Mouse (Mus musculus) forebrain, embryonic 16.5 days (tissue): ENCODE measurements around the gene Igsf23. TPM values are rescaled to one million over a fixed set of nuclear protein-coding genes. Genes with fewer than 3 reads are reported as not detected.
A peak's percentile ranks its signal among the peaks of the same experiment; 100 is the strongest.

ENCODE experiments used
- ATAC-seq: fragments of 200-750 bp; cut with Nextera tagmentation; 2 replicates; pipeline ENCODE4 v1.8.0; 2017; ENCODE audit warnings: mild to moderate bottlenecking, moderate library complexity
- H3K27ac ChIP-seq: fragments of 300-500 bp; sonication (generic); 2 replicates; pipeline ENCODE4 v1.5.1; 2014; ENCODE audit warnings: low read length, control low read depth
- H3K27me3 ChIP-seq: fragments of 300-500 bp; sonication (generic); replicated peaks from 2 replicates; pipeline ENCODE4 v1.6.1; 2014; ENCODE audit warnings: low read length; ENCODE audit not compliant: control insufficient read depth, insufficient read depth
- H3K36me3 ChIP-seq: fragments of 300-500 bp; sonication (generic); 2 replicates; pipeline ENCODE4 v1.6.1; 2014; ENCODE audit not compliant: control insufficient read depth, insufficient read depth
- H3K4me1 ChIP-seq: fragments of 300-500 bp; sonication (generic); replicated peaks from 2 replicates; pipeline ENCODE4 v1.6.1; 2014; ENCODE audit warnings: low read length; ENCODE audit not compliant: control insufficient read depth, insufficient read depth
- H3K4me2 ChIP-seq: fragments of 300-500 bp; sonication (generic); 2 replicates; pipeline ENCODE4 v1.6.1; 2014; ENCODE audit warnings: mild to moderate bottlenecking, low read length, control low read depth
- H3K4me3 ChIP-seq: fragments of 300-500 bp; sonication (generic); replicated peaks from 2 replicates; pipeline ENCODE4 v1.5.1; 2014; ENCODE audit warnings: mild to moderate bottlenecking, low read length, control low read depth
- H3K9ac ChIP-seq: fragments of 300-500 bp; sonication (generic); replicated peaks from 2 replicates; pipeline ENCODE4 v1.6.1; 2014; ENCODE audit warnings: low read depth, low read length, control low read depth
- H3K9me3 ChIP-seq: fragments of 300-500 bp; sonication (generic); 2 replicates; pipeline ENCODE4 v1.6.1; 2016; ENCODE audit warnings: low read length; ENCODE audit not compliant: control insufficient read depth
- WGBS: fragments of 180-500 bp; shearing (Covaris S2); extraction: QIAGEN DNeasy Blood & Tissue Kit; methylation state at CpG from one replicate; pipeline ENCODE4 v1.1.7; 2014; 5-methylcytosine and 5-hydroxymethylcytosine counted together
- polyA plus RNA-seq: library from polyadenylated mRNA; unstranded; fragments of >200 nt; fragmentation: Nextera tagmentation; extraction: Ambion mirVana; gene quantifications from 2 replicates; pipeline ENCODE4 v1.2.1, GENCODE M21; 2015

Gene Igsf23
- polyA plus RNA-seq, 1 experiment from 2014 or later: not detected

GRCm38 (mm10) chr7:19928486-19928885, 22.1 kb downstream of the Igsf23 start:
- peaks cover 8% of the 10 kb centered on the region; the same call in 1 of the 2 replicates for H3K4me1 ChIP-seq
- no peak for ATAC-seq
- no peaks in the 10 kb centered on the region for H3K9me3 ChIP-seq
- H3K27ac ChIP-seq: no peak overlapping the region
- H3K36me3 ChIP-seq: no peaks in the 10 kb centered on the region
- no peaks in the 10 kb centered on the region for H3K27me3 ChIP-seq
- H3K9ac ChIP-seq: no peak overlapping the region
- no peak overlapping the region for H3K4me2 ChIP-seq
- no peak overlapping the region for H3K4me3 ChIP-seq
- WGBS: 59% methylated on average over 5 of the region's 5 CpGs

- Histone ChIP-seq H3K36me3 (no peaks in the 10 kb centered on the region), H3K9me3 (no peaks in the 10 kb centered on the region), H3K4me3 (no peak overlapping the region), H3K4me1 (no peaks in the 10 kb centered on the region), H3K27ac (no peak overlapping the region), H3K9ac (no peak overlapping the region), H3K27me3 (no peaks in the 10 kb centered on the region), H3K4me2 (no peak overlapping the region)
- 87% methylated on average over 2 of the region's 2 CpGs for WGBS
- ATAC-seq: no peak
Observed at GRCm38 (mm10) chr7:19926849-19927480, 23.6 kb downstream of the Igsf23 start.

DNA sequence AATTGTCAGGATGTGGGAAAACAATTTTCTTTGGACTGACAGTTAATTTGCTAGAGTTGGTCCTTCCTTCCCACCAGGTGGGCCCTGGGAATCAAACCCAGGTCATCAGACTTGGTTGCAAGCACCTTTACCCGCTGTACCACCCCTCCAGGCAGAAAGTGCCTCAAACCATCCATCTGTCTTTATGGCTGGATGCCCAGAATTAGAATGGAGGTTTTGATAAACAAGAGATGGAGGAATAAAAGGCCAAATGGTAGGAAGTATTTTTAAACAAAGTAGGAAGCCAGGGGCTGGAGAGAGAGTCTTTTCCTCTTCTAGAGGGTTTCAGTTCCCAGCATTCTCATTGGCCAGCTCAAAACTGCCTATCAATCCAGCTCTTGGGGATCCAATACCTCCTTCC, 25.2 kb downstream of the Igsf23 start:
- Histone ChIP-seq H3K9me3 (no peaks in the 10 kb centered on the region), H3K4me2 (no peak overlapping the region), H3K27ac (no peak overlapping the region), H3K4me1 (peaks cover 3% of the 10 kb centered on the region; the same call in 1 of the 2 replicates), H3K9ac (no peak overlapping the region), H3K36me3 (no peaks in the 10 kb centered on the region), H3K4me3 (no peak overlapping the region), H3K27me3 (no peaks in the 10 kb centered on the region)
- WGBS: 50% methylated on average over 1 of the region's 1 CpGs
- no peak for ATAC-seq

DNA sequence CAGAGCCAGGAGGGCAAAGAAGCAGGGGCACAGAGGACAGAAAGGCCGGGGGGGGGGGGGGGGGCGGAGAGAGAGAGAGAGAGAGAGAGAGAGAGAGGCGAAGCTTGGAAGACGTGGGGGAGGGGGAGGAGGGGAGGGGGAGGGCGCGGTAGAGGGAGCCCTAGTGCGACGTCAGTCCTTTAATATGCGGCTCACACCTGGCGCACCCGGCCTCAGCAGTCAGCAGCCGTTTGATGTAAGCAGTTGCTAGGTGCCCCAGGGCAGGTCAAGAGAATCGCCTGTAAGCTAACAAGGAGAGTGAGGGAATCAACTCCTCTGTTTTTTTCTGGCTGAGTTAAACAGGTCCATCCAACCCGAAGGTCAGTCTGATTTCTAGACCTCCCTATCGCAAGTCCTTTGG, 26.8 kb downstream of the Igsf23 start:
- ATAC-seq: no peak
- H3K27ac ChIP-seq: no peak overlapping the region
- no peaks in the 10 kb centered on the region for H3K36me3 ChIP-seq
- H3K4me3 ChIP-seq: no peak overlapping the region
- H3K9me3 ChIP-seq: no peaks in the 10 kb centered on the region
- H3K27me3 ChIP-seq: no peaks in the 10 kb centered on the region
- H3K4me2 ChIP-seq: no peak overlapping the region
- peaks cover 8% of the 10 kb centered on the region for H3K4me1 ChIP-seq
- 11% methylated on average over 10 of the region's 15 CpGs for WGBS
- no peak overlapping the region for H3K9ac ChIP-seq

DNA sequence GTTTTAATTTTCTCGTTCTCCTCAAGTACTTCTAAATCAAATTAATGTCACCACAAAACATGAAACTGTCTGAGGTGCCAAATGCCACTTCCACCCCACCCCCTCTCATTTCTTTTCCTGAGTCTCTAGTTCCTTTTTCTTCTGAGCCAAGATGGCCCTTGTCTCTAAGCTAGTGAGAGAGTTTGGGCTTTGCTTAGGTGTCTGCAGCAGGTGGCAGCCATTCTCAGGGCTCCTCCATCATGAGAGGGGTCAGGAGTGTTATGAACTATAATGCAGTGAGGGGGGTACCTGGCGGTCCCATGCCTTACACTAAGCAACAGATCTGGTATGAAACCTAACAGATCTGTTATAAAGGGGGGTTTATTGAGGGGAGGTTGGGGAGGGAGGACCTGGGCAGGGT, 27.2 kb downstream of the Igsf23 start:
- Histone ChIP-seq H3K27me3 (no peaks in the 10 kb centered on the region), H3K4me1 (peaks cover 8% of the 10 kb centered on the region), H3K4me2 (no peak overlapping the region), H3K9ac (no peak overlapping the region), H3K36me3 (no peaks in the 10 kb centered on the region), H3K27ac (no peak overlapping the region), H3K9me3 (no peaks in the 10 kb centered on the region), H3K4me3 (no peak overlapping the region)
- ATAC-seq: no peak
- WGBS: 47% methylated on average over 2 of the region's 2 CpGs

GRCm38 (mm10) chr7:19920506-19921261, 29.9 kb downstream of the Igsf23 start, which contains the start of gene Pvr:
Gene Pvr, minus strand, starts transcription at chr7:19921160.
- H3K9ac ChIP-seq: peak within 1 kb of the TSS; percentile 77
- peak; percentile 90 for ATAC-seq
- H3K9me3 ChIP-seq: no peaks in the 10 kb centered on the region
- H3K4me2 ChIP-seq: peak within 1 kb of the TSS; percentile 76
- peak within 1 kb of the TSS; percentile 78 for H3K4me3 ChIP-seq
- peaks cover 8% of the 10 kb centered on the region for H3K4me1 ChIP-seq
- H3K27me3 ChIP-seq: no peaks in the 10 kb centered on the region
- peak within 1 kb of the TSS; percentile 88 for H3K27ac ChIP-seq
- no peaks in the 10 kb centered on the region for H3K36me3 ChIP-seq
- WGBS: under 1% methylated on average over 59 of the region's 60 CpGs

DNA sequence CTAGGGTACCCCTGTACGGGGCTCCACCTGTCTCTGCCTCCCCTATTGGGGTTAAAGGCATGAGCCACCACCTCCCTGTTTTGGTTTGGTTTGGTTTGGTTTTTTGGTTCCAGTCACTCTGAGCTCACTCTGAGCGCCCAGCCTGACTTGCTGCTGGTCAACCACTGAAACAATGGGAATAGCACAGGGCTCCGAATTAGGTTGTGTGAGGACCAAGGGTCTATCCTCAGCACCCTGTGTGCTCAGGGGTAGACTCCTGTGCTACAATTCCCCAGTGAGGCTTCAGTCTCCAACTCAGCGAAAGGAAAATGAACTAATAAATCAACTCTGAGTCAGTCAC, 30.4 kb downstream of the Igsf23 start:
- Histone ChIP-seq H3K4me1 (peaks cover 8% of the 10 kb centered on the region), H3K9ac (peak overlapping the region; percentile 77), H3K27ac (peak overlapping the region; percentile 44; the same call in 1 of the 2 replicates), H3K36me3 (no peaks in the 10 kb centered on the region), H3K27me3 (no peaks in the 10 kb centered on the region), H3K4me3 (peak overlapping the region; percentile 78), H3K4me2 (peak overlapping the region; percentile 76), H3K9me3 (no peaks in the 10 kb centered on the region)
- 26% methylated on average over 4 of the region's 4 CpGs for WGBS
- peak; percentile 51 for ATAC-seq

DNA sequence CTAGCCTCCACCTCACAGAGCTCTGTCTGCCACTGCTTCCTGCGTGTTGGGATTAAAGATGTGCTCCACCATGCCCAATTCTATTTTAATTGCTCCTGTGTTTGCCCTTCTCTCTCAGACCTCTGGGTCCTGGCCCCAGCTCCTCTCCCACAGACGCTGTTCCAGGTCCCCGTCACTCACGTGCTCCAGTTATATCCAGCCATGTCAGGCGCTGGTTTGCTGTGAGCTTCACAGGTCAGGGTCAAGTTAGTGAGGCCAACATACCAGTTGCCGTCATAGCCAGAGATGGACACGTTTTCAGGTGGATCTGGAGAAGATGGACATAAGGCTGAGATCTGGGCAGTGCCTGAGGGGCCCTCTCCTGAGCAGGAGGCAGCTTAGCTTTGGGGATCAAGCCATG, 36.0 kb downstream of the Igsf23 start:
- Histone ChIP-seq H3K36me3 (no peaks in the 10 kb centered on the region), H3K27ac (no peak overlapping the region), H3K4me2 (no peak overlapping the region), H3K9me3 (no peaks in the 10 kb centered on the region), H3K4me1 (no peaks in the 10 kb centered on the region), H3K27me3 (no peaks in the 10 kb centered on the region), H3K4me3 (no peak overlapping the region), H3K9ac (no peak overlapping the region)
- WGBS: 91% methylated on average over 7 of the region's 7 CpGs
- no peak for ATAC-seq

GRCm38 (mm10) chr7:19911695-19912524, 38.6 kb downstream of the Igsf23 start:
- Histone ChIP-seq H3K4me3 (no peak overlapping the region), H3K27ac (no peak overlapping the region), H3K4me1 (no peaks in the 10 kb centered on the region), H3K9me3 (no peaks in the 10 kb centered on the region), H3K9ac (no peak overlapping the region), H3K4me2 (no peak overlapping the region), H3K36me3 (peaks cover 2% of the 10 kb centered on the region; the same call in 1 of the 2 replicates), H3K27me3 (no peaks in the 10 kb centered on the region)
- no peak for ATAC-seq
- whole genome bisulfite sequencing: 79% methylated on average over 23 of the region's 23 CpGs
